Mouse (Mus musculus) kidney, embryonic 16.5 days (tissue): Measurements from ENCODE around the gene Alpi. TPM values are rescaled to one million over a fixed set of nuclear protein-coding genes. Genes with fewer than 3 reads are reported as not detected.

Experiments
- ATAC-seq: fragments of 200-750 bp; cut with Nextera tagmentation; 2 replicates; pipeline ENCODE4 v1.8.0; 2017; ENCODE audit warnings: moderate TSS enrichment; ENCODE audit not compliant: low FRiP score, low TSS enrichment
- H3K27ac ChIP-seq: fragments of 300-500 bp; sonication (generic); 2 replicates; pipeline ENCODE4 v1.5.1; 2014; ENCODE audit warnings: low read length
- H3K27me3 ChIP-seq: fragments of 300-500 bp; sonication (generic); 2 replicates; pipeline ENCODE4 v1.6.1; 2014; ENCODE audit warnings: low read length, control low read depth, mixed read lengths; ENCODE audit not compliant: insufficient read depth
- H3K36me3 ChIP-seq: fragments of 300-500 bp; sonication (generic); 2 replicates; pipeline ENCODE4 v1.6.1; 2014; ENCODE audit warnings: low read length, control low read depth, mixed read lengths; ENCODE audit not compliant: insufficient read depth
- H3K4me1 ChIP-seq: fragments of 300-500 bp; sonication (generic); 2 replicates; pipeline ENCODE4 v1.6.1; 2014; ENCODE audit warnings: low read length, control low read depth, mixed read lengths; ENCODE audit not compliant: insufficient read depth
- H3K4me2 ChIP-seq: fragments of 300-500 bp; sonication (generic); replicated peaks from 2 replicates; pipeline ENCODE4 v1.6.1; 2014; ENCODE audit warnings: low read depth, low read length
- H3K4me3 ChIP-seq: fragments of 300-500 bp; sonication (generic); 2 replicates; pipeline ENCODE4 v1.5.1; 2014; ENCODE audit warnings: mild to moderate bottlenecking, low read length
- H3K9ac ChIP-seq: fragments of 300-500 bp; sonication (generic); replicated peaks from 2 replicates; pipeline ENCODE4 v1.6.1; 2014; ENCODE audit warnings: low read length
- H3K9me3 ChIP-seq: fragments of 300-500 bp; sonication (generic); 2 replicates; pipeline ENCODE4 v1.6.1; 2016; ENCODE audit warnings: low read length, control low read depth
- WGBS: fragments of 180-500 bp; shearing (Covaris S2); extraction: QIAGEN DNeasy Blood & Tissue Kit; methylation state at CpG from one replicate; pipeline ENCODE4 v1.1.7; 2014; 5-methylcytosine and 5-hydroxymethylcytosine counted together
- polyA plus RNA-seq: library from polyadenylated mRNA; unstranded; fragments of >200 nt; fragmentation: Nextera tagmentation; extraction: Ambion mirVana; gene quantifications from 2 replicates; pipeline ENCODE4 v1.2.1, GENCODE M21; 2015

The Alpi gene
- polyA plus RNA-seq, 1 experiment from 2014 or later, result 0.06 TPM

DNA sequence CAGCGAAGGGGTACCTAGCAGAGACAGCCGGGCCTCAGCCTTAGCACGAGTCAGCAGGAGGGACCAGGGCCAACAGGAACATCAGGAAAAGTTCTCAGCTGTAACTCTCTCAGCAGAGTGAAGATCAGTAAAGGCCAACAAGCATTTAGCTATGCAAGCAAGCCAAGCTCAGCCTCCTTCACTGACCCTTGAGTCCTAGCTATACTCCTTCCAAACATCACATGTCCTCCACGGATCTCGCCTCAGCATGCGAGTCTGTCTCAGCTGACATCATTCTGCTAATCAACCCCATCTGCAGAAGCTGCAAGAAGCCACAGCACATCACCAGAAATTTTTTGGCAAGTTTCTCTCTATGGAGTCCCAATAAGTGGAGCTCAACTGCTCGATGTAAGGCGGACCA, 27.6 kb downstream of the Alpi start:
- Histone ChIP-seq H3K4me3 (no peak overlapping the region), H3K4me2 (no peak overlapping the region), H3K36me3 (no peaks in the 10 kb centered on the region), H3K9ac (no peak overlapping the region), H3K27me3 (no peaks in the 10 kb centered on the region), H3K9me3 (no peaks in the 10 kb centered on the region), H3K4me1 (no peaks in the 10 kb centered on the region), H3K27ac (no peak overlapping the region)
- no peak for ATAC-seq
- 81% methylated on average over 8 of the region's 8 CpGs for WGBS

DNA sequence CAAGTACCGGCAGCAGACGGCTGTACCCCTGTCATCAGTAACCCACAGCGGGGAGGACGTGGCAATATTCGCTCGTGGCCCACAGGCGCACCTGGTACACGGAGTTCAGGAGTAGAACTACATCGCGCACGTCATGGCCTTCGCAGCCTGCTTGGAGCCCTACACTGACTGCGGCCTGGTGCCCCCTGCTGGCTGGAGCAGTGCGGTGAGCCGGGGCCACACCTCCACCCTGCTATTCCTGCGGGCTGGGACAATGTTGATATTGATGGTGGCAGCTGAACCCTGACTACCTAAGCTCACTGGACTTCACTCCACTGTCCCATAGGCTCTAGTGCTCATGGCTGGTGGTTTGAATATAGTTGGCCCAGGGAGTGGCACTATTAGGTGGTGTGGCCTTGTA, 30.7 kb downstream of the Alpi start:
- no peak overlapping the region for H3K4me2 ChIP-seq
- H3K27ac ChIP-seq, result no peak overlapping the region
- ATAC-seq, result no peak; the same call in 1 of the 2 replicates
- H3K36me3 ChIP-seq, result no peaks in the 10 kb centered on the region
- H3K4me1 ChIP-seq, result no peaks in the 10 kb centered on the region
- no peaks in the 10 kb centered on the region for H3K27me3 ChIP-seq
- no peak overlapping the region for H3K4me3 ChIP-seq
- WGBS, result 60% methylated on average over 16 of the region's 16 CpGs
- H3K9ac ChIP-seq, result no peak overlapping the region
- H3K9me3 ChIP-seq, result no peaks in the 10 kb centered on the region

GRCm38 (mm10) chr1:87060913-87061312, 40.5 kb downstream of the Alpi start:
- Histone ChIP-seq H3K9me3 (no peaks in the 10 kb centered on the region), H3K27me3 (no peaks in the 10 kb centered on the region), H3K36me3 (no peaks in the 10 kb centered on the region), H3K4me3 (no peak overlapping the region), H3K27ac (no peak overlapping the region), H3K4me2 (no peak overlapping the region), H3K9ac (no peak overlapping the region), H3K4me1 (0 out of 2 replicates have a peak, but pooled peaks cover 3% of the 10 kb centered on the region)
- ATAC-seq, result no peak

DNA sequence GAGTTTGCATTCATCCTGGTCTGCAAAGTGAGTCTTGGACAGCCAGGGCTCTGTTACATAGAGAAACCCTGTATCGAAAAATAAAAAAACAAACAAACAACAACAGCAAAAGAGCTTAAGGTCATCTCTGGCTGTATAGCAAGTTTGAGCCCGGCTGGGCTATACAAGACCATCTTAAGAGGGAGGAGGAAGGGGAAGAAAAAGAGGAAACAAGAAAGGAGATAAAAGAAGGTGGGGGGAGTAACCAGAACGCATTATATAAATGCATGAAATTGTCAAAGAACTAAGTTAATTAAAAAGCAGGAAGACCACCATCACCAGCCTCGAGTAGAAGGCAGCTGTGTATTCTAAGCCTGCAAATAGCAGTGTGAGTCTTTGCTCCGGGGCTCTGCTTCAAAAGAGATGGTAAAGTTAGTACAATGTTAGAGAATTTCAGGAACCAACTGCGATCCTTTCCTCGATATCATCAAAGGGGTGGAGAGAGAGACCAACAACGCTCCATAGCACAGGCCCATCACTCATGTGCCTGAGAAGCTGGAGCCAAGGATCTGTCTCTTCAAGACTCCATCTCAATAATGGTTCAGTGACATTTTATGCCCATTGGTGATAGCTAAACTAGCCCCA, 42.3 kb downstream of the Alpi start:
- H3K9ac ChIP-seq, result no peak overlapping the region
- no peak overlapping the region for H3K4me2 ChIP-seq
- no peaks in the 10 kb centered on the region for H3K27me3 ChIP-seq
- H3K27ac ChIP-seq, result no peak overlapping the region
- H3K4me1 ChIP-seq, result no peaks in the 10 kb centered on the region
- H3K4me3 ChIP-seq, result no peak overlapping the region
- ATAC-seq, result no peak
- H3K36me3 ChIP-seq, result no peaks in the 10 kb centered on the region
- no peaks in the 10 kb centered on the region for H3K9me3 ChIP-seq
- WGBS, result 80% methylated on average over 8 of the region's 8 CpGs

- Histone ChIP-seq H3K4me1 (no peaks in the 10 kb centered on the region), H3K9ac (no peak overlapping the region)
- 70% methylated on average over 4 of the region's 4 CpGs for WGBS
Observed at GRCm38 (mm10) chr1:87057075-87057474, 44.3 kb downstream of the Alpi start.

DNA sequence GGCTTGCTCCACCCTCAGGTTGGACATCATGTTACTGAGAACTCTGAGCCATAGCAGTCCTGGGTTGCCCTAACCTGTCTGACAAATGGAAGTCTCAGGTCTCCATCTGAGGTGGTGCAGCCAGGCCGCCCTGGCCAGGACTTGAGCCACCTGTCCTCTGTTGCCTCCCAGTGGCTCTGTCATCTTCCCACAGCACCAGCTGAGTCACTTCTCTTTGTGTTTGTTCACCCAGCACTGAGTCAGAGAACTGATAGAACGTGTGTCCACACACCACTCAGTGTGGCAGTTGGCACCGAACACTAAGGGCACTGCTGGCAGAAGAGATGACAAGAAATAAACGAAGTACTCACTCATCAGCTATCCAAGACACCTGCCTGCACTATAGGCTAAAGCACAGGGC, 50.0 kb downstream of the Alpi start:
- Histone ChIP-seq H3K4me1 (no peaks in the 10 kb centered on the region), H3K9ac (no peak overlapping the region), H3K27me3 (no peaks in the 10 kb centered on the region), H3K36me3 (no peaks in the 10 kb centered on the region), H3K27ac (no peak overlapping the region), H3K4me3 (no peak overlapping the region), H3K9me3 (no peaks in the 10 kb centered on the region), H3K4me2 (no peak overlapping the region)
- WGBS, result 85% methylated on average over 4 of the region's 4 CpGs
- no peak for ATAC-seq

More at GRCm38 (mm10) chr1:87057075-87057474, 44.3 kb downstream of the Alpi start:
- ATAC-seq, result no peak
- no peaks in the 10 kb centered on the region for H3K27me3 ChIP-seq
- no peak overlapping the region for H3K4me2 ChIP-seq
- no peaks in the 10 kb centered on the region for H3K9me3 ChIP-seq
- no peak overlapping the region for H3K4me3 ChIP-seq
- H3K27ac ChIP-seq, result no peak overlapping the region
- H3K36me3 ChIP-seq, result no peaks in the 10 kb centered on the region

DNA sequence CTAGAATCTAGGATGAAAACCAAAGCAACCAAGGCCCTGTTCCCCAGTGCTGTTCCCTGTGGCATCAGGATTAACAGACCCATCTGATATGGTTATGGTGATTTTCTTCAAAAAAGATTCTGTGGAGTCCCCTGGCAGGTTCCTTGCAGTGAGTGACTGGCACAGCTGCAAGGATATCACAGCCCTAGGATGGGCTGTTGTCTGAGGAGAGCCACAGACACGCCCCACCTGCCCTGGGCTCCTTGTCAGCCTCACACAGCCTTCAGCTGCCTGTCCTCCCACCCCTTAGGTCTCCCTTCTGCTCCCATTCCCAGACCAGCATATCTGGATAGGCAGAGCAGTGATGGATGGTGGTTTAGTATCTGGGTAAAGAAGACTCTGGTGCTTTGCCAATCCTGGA, 50.7 kb downstream of the Alpi start:
- no peak overlapping the region for H3K4me3 ChIP-seq
- H3K36me3 ChIP-seq, result no peaks in the 10 kb centered on the region
- no peaks in the 10 kb centered on the region for H3K9me3 ChIP-seq
- H3K27ac ChIP-seq, result no peak overlapping the region
- no peak overlapping the region for H3K4me2 ChIP-seq
- ATAC-seq, result no peak
- 56% methylated on average over 1 of the region's 1 CpGs for WGBS
- no peaks in the 10 kb centered on the region for H3K4me1 ChIP-seq
- H3K9ac ChIP-seq, result no peak overlapping the region
- no peaks in the 10 kb centered on the region for H3K27me3 ChIP-seq

GRCm38 (mm10) chr1:87050072-87050471, 51.3 kb downstream of the Alpi start:
- H3K36me3 ChIP-seq, result no peaks in the 10 kb centered on the region

More at GRCm38 (mm10) chr1:87050072-87050471, 51.3 kb downstream of the Alpi start:
- no peak for ATAC-seq
- Histone ChIP-seq H3K9me3 (no peaks in the 10 kb centered on the region), H3K9ac (no peak overlapping the region), H3K4me2 (no peak overlapping the region), H3K27ac (no peak overlapping the region), H3K27me3 (no peaks in the 10 kb centered on the region), H3K4me1 (no peaks in the 10 kb centered on the region), H3K4me3 (no peak overlapping the region)
- WGBS, result 80% methylated on average over 3 of the region's 3 CpGs

Other genes starting within 250 kb of the Alpi start
- gene Alppl2, start 11.7 kb downstream of the Alpi start, polyA plus RNA-seq, result not detected in 2 replicates
- not detected in 2 replicates for gene Akp3, start 23.4 kb upstream of the Alpi start, polyA plus RNA-seq
- 0.94 and 1.1 TPM in 2 replicates for gene Ecel1, start 54.9 kb upstream of the Alpi start, polyA plus RNA-seq
- 0.08 TPM in 1 of 2 replicates, not detected in the other for gene Prss56, start 81.7 kb upstream of the Alpi start, polyA plus RNA-seq
- gene Chrnd, start 89.0 kb upstream of the Alpi start, polyA plus RNA-seq, result 0.81 and 1.1 TPM in 2 replicates
- 0.68 and 0.85 TPM in 2 replicates for gene Chrng, start 103.1 kb upstream of the Alpi start, polyA plus RNA-seq
- 157 and 160 TPM in 2 replicates for gene Eif4e2, start 112.3 kb upstream of the Alpi start, polyA plus RNA-seq
- gene Efhd1, start 162.8 kb upstream of the Alpi start, polyA plus RNA-seq, result 7.3 and 8.5 TPM in 2 replicates
- 59.2 and 68.3 TPM in 2 replicates for gene Gigyf2, start 225.4 kb upstream of the Alpi start, polyA plus RNA-seq